Mouse (Mus musculus): ENCODE data around the gene Efr3b. TPM values are rescaled to one million over a fixed set of nuclear protein-coding genes. Genes with fewer than 3 reads are reported as not detected.
"Not testable (repeated sequence)": the region's sequence is repeated elsewhere in the genome, so short reads cannot be mapped to it uniquely, and the experiment has no call there.

Efr3b gene
- polyA plus RNA-seq, 1 experiment from 2014 or later: 0.92 TPM

DNA sequence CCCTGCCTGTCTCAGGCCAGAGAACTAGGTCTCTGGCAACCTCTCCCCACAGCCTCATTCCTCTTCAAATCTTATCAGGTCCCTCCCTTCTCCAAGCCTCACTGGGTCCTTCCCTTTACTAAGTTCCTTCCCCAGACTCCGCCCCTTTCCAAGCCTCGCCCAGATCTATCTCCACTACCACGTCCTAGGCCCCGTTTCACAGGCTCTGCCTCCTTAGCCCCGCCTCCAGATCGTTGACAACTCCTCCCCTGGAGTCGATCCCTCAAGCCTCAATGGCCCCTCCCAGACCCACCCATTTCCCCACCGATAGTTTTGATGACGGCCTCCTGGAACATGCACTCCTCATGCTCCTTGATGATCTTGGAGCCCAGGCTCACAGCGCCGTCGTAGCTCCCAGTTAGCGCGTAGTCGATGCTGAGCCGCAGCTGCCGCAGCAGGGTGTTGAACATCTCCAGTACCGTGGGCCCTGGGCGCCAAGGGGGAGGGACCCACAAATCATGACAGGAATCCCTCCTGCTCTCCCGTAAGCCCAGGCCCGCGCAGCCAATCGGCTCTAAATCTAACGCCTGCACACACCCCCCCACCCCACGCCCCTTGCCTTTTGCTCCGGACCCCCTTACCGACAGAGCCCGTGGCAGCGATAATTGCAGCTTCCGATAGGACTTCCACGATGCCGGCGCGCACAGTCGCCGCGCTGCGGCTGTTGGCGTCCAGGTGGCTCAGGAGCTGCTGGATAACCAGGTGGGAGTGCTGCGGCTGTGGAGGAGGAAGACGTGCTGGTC, 57.2 kb downstream of the Efr3b start:
- WGBS (ENCODE audit: missing documents): under 1% methylated on average over 40 of the region's 41 CpGs
- Histone ChIP-seq H3K36me3 (ENCODE audit: inconsistent target) (no peaks in the 10 kb centered on the region), H3K27ac (no peak overlapping the region), H3K4me3 (ENCODE audit: inconsistent target) (peak overlapping the region; percentile 30), H3K79me2 (ENCODE audit: inconsistent target) (no peaks in the 10 kb centered on the region)

GRCm38 (mm10) chr12:3980991-3981349, 57.7 kb downstream of the Efr3b start:
- WGBS (ENCODE audit: missing documents): 81% methylated on average over 1 of the region's 1 CpGs
- no peak overlapping the region for H3K27ac ChIP-seq

DNA sequence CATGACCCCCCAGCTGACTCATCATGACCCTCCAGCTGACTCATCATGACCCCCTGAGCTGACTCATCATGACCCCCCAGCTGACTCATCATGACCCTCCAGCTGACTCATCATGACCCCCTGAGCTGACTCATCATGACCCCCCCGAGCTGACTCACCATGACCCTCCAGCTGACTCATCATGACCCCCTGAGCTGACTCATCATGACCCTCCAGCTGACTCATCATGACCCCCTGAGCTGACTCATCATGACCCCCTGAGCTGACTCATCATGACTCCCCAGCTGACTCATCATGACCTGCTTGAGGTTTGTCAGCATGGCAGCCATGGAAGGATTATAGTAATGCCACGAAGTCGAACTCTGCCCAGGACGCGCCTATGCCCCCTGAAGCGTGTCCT, 65.5 kb downstream of the Efr3b start:
- 94% methylated on average over 5 of the region's 6 CpGs for WGBS (ENCODE audit: missing documents)
- not testable (repeated sequence) for H3K27ac ChIP-seq; H3K4me3 ChIP-seq (ENCODE audit: inconsistent target); H3K79me2 ChIP-seq (ENCODE audit: inconsistent target); H3K36me3 ChIP-seq (ENCODE audit: inconsistent target)

More at GRCm38 (mm10) chr12:3980991-3981349, 57.7 kb downstream of the Efr3b start:
- Histone ChIP-seq H3K4me3 (ENCODE audit: inconsistent target) (no peak overlapping the region), H3K79me2 (ENCODE audit: inconsistent target) (no peaks in the 10 kb centered on the region), H3K36me3 (ENCODE audit: inconsistent target) (no peaks in the 10 kb centered on the region)

- Histone ChIP-seq H3K4me3 (ENCODE audit: inconsistent target) (no peak overlapping the region), H3K27ac (no peak overlapping the region)
- 61% methylated on average over 9 of the region's 9 CpGs for WGBS (ENCODE audit: missing documents)
These were observed 70.3 kb downstream of the Efr3b start for GRCm38 (mm10) chr12:3968380-3968779.

DNA sequence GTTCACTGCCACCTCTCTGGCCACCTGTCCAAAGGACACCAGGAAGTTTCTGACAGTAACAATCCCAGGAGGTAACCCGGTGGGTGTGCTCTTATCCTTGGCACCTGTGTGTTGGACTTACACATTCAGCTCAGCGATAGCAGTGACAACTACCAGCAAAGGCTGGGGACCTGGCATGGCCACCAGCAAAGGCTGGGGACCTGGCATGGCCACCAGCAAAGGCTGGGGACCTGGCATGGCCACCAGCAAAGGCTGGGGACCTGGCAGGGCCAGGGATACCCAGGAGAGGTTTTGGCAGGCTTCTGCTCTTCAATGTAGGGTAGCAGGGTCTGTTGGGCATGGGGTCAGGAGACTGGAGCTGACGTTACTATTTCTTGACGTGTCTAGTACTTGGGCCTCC, 71.5 kb downstream of the Efr3b start:
- Histone ChIP-seq H3K79me2 (ENCODE audit: inconsistent target) (no peaks in the 10 kb centered on the region), H3K4me3 (ENCODE audit: inconsistent target) (no peak overlapping the region), H3K36me3 (ENCODE audit: inconsistent target) (no peaks in the 10 kb centered on the region), H3K27ac (no peak overlapping the region)
- 97% methylated on average over 4 of the region's 4 CpGs for WGBS (ENCODE audit: missing documents)

More at GRCm38 (mm10) chr12:3968380-3968779, 70.3 kb downstream of the Efr3b start:
- no peaks in the 10 kb centered on the region for H3K79me2 ChIP-seq (ENCODE audit: inconsistent target)
- no peaks in the 10 kb centered on the region for H3K36me3 ChIP-seq (ENCODE audit: inconsistent target)

- 75% methylated on average over 4 of the region's 4 CpGs for WGBS (ENCODE audit: missing documents)
- H3K27ac ChIP-seq: peak overlapping the region; percentile 51
- peak overlapping the region; percentile 45 for H3K4me3 ChIP-seq (ENCODE audit: inconsistent target)
- no peaks in the 10 kb centered on the region for H3K79me2 ChIP-seq (ENCODE audit: inconsistent target)
- H3K36me3 ChIP-seq (ENCODE audit: inconsistent target): no peaks in the 10 kb centered on the region
These were observed 78.2 kb downstream of the Efr3b start for GRCm38 (mm10) chr12:3960553-3960952.

DNA sequence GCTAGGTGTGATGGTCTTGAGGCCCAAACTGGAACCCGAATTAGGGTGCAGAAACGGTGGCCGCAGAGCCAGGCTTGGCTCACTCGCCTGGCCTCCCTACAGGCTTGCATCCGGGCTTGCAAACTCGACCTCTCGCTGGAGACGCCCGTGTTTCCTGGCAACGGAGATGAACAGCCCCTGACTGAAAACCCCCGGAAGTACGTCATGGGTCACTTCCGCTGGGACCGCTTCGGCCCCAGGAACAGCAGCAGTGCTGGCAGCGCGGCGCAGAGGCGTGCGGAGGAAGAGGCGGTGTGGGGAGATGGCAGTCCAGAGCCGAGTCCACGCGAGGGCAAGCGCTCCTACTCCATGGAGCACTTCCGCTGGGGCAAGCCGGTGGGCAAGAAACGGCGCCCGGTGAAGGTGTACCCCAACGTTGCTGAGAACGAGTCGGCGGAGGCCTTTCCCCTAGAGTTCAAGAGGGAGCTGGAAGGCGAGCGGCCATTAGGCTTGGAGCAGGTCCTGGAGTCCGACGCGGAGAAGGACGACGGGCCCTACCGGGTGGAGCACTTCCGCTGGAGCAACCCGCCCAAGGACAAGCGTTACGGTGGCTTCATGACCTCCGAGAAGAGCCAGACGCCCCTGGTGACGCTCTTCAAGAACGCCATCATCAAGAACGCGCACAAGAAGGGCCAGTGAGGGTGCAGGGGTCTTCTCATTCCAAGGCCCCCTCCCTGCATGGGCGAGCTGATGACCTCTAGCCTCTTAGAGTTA, 78.7 kb downstream of the Efr3b start:
- Histone ChIP-seq H3K27ac (peak overlapping the region; percentile 51), H3K4me3 (ENCODE audit: inconsistent target) (peak overlapping the region; percentile 45), H3K36me3 (ENCODE audit: inconsistent target) (no peaks in the 10 kb centered on the region), H3K79me2 (ENCODE audit: inconsistent target) (no peaks in the 10 kb centered on the region)
- WGBS (ENCODE audit: missing documents): 5% methylated on average over 53 of the region's 53 CpGs

DNA sequence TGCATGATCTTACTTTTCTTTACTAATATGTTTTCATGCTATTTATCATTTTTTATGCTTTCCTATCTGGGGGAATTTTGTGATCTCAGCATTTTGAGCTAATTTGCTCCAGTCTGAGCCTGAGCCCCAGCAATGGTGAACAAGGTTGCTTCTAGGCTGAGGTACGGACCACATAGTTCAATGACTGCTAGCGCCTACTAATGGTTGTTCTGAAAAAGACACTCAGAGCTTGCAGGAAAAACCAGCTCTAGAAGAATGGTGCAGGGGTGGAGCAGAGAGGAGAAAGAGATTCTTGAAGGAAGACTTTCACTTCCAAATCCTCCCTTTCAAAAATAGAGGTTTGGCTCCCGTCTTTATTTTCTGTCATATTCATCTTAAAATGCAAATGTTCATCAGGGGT, 82.4 kb downstream of the Efr3b start:
- H3K4me3 ChIP-seq (ENCODE audit: inconsistent target): no peak overlapping the region
- 26% methylated on average over 3 of the region's 3 CpGs for WGBS (ENCODE audit: missing documents)
- no peaks in the 10 kb centered on the region for H3K79me2 ChIP-seq (ENCODE audit: inconsistent target)
- H3K36me3 ChIP-seq (ENCODE audit: inconsistent target): no peaks in the 10 kb centered on the region
- no peak overlapping the region for H3K27ac ChIP-seq

DNA sequence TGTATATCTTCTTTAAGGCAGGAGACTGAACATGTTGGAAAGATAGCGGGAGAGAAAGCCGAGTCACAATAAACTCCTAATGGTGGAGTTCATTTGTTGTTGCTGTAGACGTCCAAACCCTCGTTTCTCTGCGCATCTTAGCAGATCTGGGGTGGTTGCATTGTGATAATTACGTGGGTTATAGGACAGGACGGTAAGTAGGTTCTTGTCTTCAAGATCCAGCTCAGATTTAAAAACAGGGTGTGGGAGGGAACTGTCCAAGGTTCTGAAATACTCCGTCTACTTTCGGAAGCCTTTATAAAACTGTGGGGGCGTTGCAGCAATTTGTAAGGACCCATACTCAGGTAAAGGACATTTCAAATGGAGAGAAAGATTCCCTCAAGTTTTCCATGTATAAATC, 83.3 kb downstream of the Efr3b start:
- Histone ChIP-seq H3K4me3 (ENCODE audit: inconsistent target) (no peak overlapping the region), H3K79me2 (ENCODE audit: inconsistent target) (no peaks in the 10 kb centered on the region), H3K36me3 (ENCODE audit: inconsistent target) (no peaks in the 10 kb centered on the region), H3K27ac (no peak overlapping the region)
- WGBS (ENCODE audit: missing documents): 51% methylated on average over 10 of the region's 10 CpGs

DNA sequence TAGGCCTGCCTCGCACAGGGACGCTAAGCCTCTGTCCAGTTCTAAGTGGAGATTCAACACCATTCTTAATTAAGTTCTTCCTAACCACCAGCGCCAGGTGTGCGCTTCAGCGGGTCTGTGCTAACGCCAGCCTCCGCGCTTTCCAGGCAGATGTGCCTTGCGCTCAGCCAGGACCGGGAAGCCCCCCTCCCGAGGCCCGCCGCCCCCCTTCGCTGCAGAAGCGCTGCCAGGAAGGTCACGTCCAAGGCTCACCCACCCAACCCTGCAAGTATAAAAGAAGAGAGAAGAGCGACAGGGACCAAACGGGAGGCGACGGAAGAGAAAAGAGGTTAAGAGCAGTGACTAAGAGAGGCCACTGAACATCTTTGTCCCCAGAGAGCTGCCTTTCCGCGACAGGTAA, 84.1 kb downstream of the Efr3b start, which contains the start of gene Pomc:
Gene Pomc, plus strand, starts transcription at position 301 of the 400 bp plus-strand sequence.
- Histone ChIP-seq H3K4me3 (ENCODE audit: inconsistent target) (no peak within 1 kb of the TSS), H3K79me2 (ENCODE audit: inconsistent target) (no peaks in the 10 kb centered on the region), H3K36me3 (ENCODE audit: inconsistent target) (no peaks in the 10 kb centered on the region), H3K27ac (no peak within 1 kb of the TSS)
- WGBS (ENCODE audit: missing documents): 36% methylated on average over 22 of the region's 22 CpGs

DNA sequence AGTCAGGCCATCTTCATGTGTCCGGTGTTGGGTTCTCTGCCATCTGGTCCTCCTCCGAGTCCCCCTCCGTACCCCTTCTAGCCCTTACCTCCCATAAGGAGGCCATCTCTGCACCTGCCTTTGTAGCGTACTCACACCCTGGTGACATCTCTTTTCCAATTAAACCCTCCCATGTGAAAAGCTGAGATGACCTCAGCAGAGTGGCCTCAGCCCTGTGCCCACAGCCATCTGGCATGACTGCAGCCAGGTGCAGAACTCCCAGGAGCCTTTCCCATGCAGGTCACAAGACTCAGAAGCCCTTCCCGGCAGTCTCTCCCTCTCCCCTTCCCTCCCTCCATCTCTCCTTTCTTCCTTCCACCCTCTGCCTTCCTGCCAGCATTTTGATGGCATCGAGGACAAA, 91.2 kb downstream of the Efr3b start:
- Histone ChIP-seq H3K79me2 (ENCODE audit: inconsistent target) (no peaks in the 10 kb centered on the region), H3K4me3 (ENCODE audit: inconsistent target) (no peak overlapping the region), H3K27ac (no peak overlapping the region), H3K36me3 (ENCODE audit: inconsistent target) (no peaks in the 10 kb centered on the region)
- 88% methylated on average over 5 of the region's 6 CpGs for WGBS (ENCODE audit: missing documents)

DNA sequence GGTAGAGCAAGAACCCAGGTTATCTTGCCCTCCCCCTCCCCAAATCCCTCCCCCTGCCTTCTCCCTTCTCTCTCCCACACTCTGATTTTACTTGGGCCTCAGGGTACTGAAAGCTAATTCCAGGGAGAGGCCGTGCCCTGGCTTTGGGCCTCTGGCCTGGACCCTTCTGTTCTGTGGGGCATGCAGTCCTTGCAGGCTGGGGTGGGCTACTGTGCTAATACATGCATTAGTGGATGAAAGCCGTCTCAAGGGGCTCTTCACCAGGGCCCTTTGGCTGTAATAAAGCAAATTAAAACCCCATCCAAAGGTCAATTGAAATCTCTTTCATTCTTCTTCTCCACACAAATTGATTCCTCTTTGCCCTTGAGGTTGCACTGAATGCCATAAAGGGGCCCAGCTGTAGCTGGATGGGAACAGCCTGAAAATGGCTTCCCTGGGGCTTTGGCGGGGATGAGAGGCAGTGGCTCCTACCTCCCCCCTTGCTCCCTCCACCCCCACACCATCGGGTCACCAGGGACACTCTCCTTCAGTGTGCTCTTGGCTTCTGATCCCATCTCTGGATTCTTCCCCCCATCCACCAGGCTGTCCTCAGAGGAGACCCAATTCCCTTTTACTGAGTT, 94.2 kb downstream of the Efr3b start:
- 88% methylated on average over 4 of the region's 4 CpGs for WGBS (ENCODE audit: missing documents)
- Histone ChIP-seq H3K4me3 (ENCODE audit: inconsistent target) (no peak overlapping the region), H3K79me2 (ENCODE audit: inconsistent target) (no peaks in the 10 kb centered on the region), H3K27ac (no peak overlapping the region), H3K36me3 (ENCODE audit: inconsistent target) (no peaks in the 10 kb centered on the region)

DNA sequence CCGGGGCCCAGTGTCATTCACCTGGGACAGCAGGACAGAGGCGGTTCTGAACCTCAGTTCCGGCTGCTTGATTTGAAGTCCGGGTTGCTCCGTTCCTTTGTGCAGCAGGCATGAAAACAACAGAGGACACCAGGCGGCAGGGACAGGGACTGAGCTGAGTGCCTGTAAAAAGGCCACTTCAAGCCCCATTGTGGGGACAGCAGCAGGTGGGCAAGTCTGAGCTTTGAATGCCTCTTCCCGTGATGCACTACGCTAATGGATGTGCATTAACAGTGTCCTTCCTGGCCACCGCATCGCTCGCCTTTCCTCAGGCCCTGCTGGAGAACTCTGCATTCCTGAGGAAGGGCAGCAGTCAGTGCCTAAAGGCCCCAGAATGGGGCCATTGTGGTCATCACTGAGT, 96.7 kb downstream of the Efr3b start:
- 81% methylated on average over 11 of the region's 11 CpGs for WGBS (ENCODE audit: missing documents)
- H3K4me3 ChIP-seq (ENCODE audit: inconsistent target): no peak overlapping the region
- no peaks in the 10 kb centered on the region for H3K36me3 ChIP-seq (ENCODE audit: inconsistent target)
- no peak overlapping the region for H3K27ac ChIP-seq
- H3K79me2 ChIP-seq (ENCODE audit: inconsistent target): no peaks in the 10 kb centered on the region

GRCm38 (mm10) chr12:3930090-3930865, 108.4 kb downstream of the Efr3b start:
- not testable (repeated sequence) for H3K27ac ChIP-seq; H3K36me3 ChIP-seq (ENCODE audit: inconsistent target); H3K4me3 ChIP-seq (ENCODE audit: inconsistent target); H3K79me2 ChIP-seq (ENCODE audit: inconsistent target)
- WGBS (ENCODE audit: missing documents): 91% methylated on average over 13 of the region's 47 CpGs

Measured in macrophage (primary cell).